8 mouse cellular contexts compared by ENCODE assay signal in genomic region chr17:34118113-34118872, GRCm38 (mm10). TPM values are rescaled to one million over a fixed set of nuclear protein-coding genes. Genes with fewer than 3 reads are reported as not detected.
DNase-seq lines count a peak whose midpoint lies in the region; ATAC-seq and TF ChIP-seq lines count a peak whose summit lies in the region.

No protein-coding gene starts in this region.

- H3K4me2 ChIP-seq in forebrain, embryonic 12.5 days, result peak overlapping the region; percentile 99
- H3K4me2 ChIP-seq in hindbrain, embryonic 14.5 days (replicated peaks), result peak overlapping the region; percentile 94
- peak overlapping the region; percentile 95 for H3K4me2 ChIP-seq in liver, embryonic 12.5 days
- peak overlapping the region; percentile 100 for H3K4me2 ChIP-seq in neural tube, embryonic 13.5 days

- no peak for ATAC-seq in forebrain, embryonic 12.5 days (ENCODE audit: low FRiP score)
- no peak for ATAC-seq in hindbrain, embryonic 14.5 days (ENCODE audit: low FRiP score)
- no peak for ATAC-seq in liver, embryonic 12.5 days
- no peak for ATAC-seq in neural tube, embryonic 13.5 days (ENCODE audit: low read depth)

- peak; percentile 60 to 67 for DNase-seq in layer of hippocampus, postnatal 10 days (ENCODE audit: low spot score in 2 of 2)
- DNase-seq in layer of hippocampus, adult 11-12 months (ENCODE audit: low spot score), result no peak
- peak; percentile 55 for DNase-seq in hindbrain, embryonic 14.5 days (ENCODE audit: low spot score)
- peak; percentile 45 for DNase-seq in yolk sac, embryonic 10.5 days (ENCODE audit: low spot score)

- TF ChIP-seq POLR2A in bone marrow, adult 2 months (IDR thresholded peaks at IDR 0.05; ENCODE audit: borderline replicate concordance, control insufficient read depth, low read depth, low read length), result no peak

- H3K4me3 ChIP-seq in bone marrow, adult 2 months (replicated peaks; ENCODE audit: control insufficient read depth, low read depth, low read length), result peak overlapping the region; percentile 93
- H3K4me3 ChIP-seq in forebrain, embryonic 12.5 days (replicated peaks), result peak overlapping the region; percentile 99
- H3K4me3 ChIP-seq in hindbrain, embryonic 14.5 days (replicated peaks; ENCODE audit: low read length), result peak overlapping the region; percentile 88
- peak overlapping the region; percentile 100 for H3K4me3 ChIP-seq in liver, embryonic 12.5 days
- peak overlapping the region; percentile 82 for H3K4me3 ChIP-seq in neural tube, embryonic 13.5 days

- no peaks in the 10 kb centered on the region for H3K27me3 ChIP-seq in forebrain, embryonic 12.5 days
- no peaks in the 10 kb centered on the region for H3K27me3 ChIP-seq in hindbrain, embryonic 14.5 days (ENCODE audit: control insufficient read depth, insufficient read depth, low read length)
- H3K27me3 ChIP-seq in liver, embryonic 12.5 days (replicated peaks), result no peaks in the 10 kb centered on the region
- no peaks in the 10 kb centered on the region for H3K27me3 ChIP-seq in neural tube, embryonic 13.5 days

- peak overlapping the region; percentile 98 for H3K9ac ChIP-seq in forebrain, embryonic 12.5 days
- H3K9ac ChIP-seq in hindbrain, embryonic 14.5 days, result peak overlapping the region; percentile 88
- peak overlapping the region; percentile 99 for H3K9ac ChIP-seq in liver, embryonic 12.5 days
- peak overlapping the region; percentile 90 for H3K9ac ChIP-seq in neural tube, embryonic 13.5 days

- WGBS in bone marrow, adult 2 months, result under 1% methylated on average over 67 of the region's 67 CpGs
- 2% methylated on average over 67 of the region's 67 CpGs for WGBS in forebrain, embryonic 12.5 days
- WGBS in hindbrain, embryonic 14.5 days, result under 1% methylated on average over 67 of the region's 67 CpGs
- under 1% methylated on average over 67 of the region's 67 CpGs for WGBS in liver, embryonic 12.5 days (ENCODE audit: insufficient replicate concordance)
- 1% methylated on average over 46 of the region's 67 CpGs for WGBS in neural tube, embryonic 13.5 days

- TF ChIP-seq CTCF in bone marrow, adult 2 months (IDR thresholded peaks at IDR 0.05; ENCODE audit: control insufficient read depth, insufficient read depth, low read length), result no peak

- H3K36me3 ChIP-seq in forebrain, embryonic 12.5 days (replicated peaks), result peaks cover 52% of the 10 kb centered on the region
- peaks cover 56% of the 10 kb centered on the region for H3K36me3 ChIP-seq in hindbrain, embryonic 14.5 days (replicated peaks; ENCODE audit: control insufficient read depth, insufficient read depth)
- H3K36me3 ChIP-seq in liver, embryonic 12.5 days, result peaks cover 58% of the 10 kb centered on the region
- H3K36me3 ChIP-seq in neural tube, embryonic 13.5 days, result peaks cover 53% of the 10 kb centered on the region

- no peaks in the 10 kb centered on the region for H3K9me3 ChIP-seq in forebrain, embryonic 12.5 days
- no peaks in the 10 kb centered on the region for H3K9me3 ChIP-seq in hindbrain, embryonic 14.5 days (ENCODE audit: control insufficient read depth, low read length)
- H3K9me3 ChIP-seq in liver, embryonic 12.5 days (replicated peaks), result no peaks in the 10 kb centered on the region
- H3K9me3 ChIP-seq in neural tube, embryonic 13.5 days, result no peaks in the 10 kb centered on the region

- H3K27ac ChIP-seq in bone marrow, adult 2 months (ENCODE audit: control insufficient read depth, insufficient read depth, low read depth, low read length, poor library complexity), result peak overlapping the region; percentile 99
- peak overlapping the region; percentile 100 for H3K27ac ChIP-seq in forebrain, embryonic 12.5 days
- H3K27ac ChIP-seq in hindbrain, embryonic 14.5 days, result peak overlapping the region; percentile 86
- peak overlapping the region; percentile 99 for H3K27ac ChIP-seq in liver, embryonic 12.5 days
- H3K27ac ChIP-seq in neural tube, embryonic 13.5 days (replicated peaks), result peak overlapping the region; percentile 100

- no peaks in the 10 kb centered on the region; the same call in 1 of the 2 replicates for H3K4me1 ChIP-seq in bone marrow, adult 2 months (ENCODE audit: control insufficient read depth, insufficient read depth, low read length)
- H3K4me1 ChIP-seq in forebrain, embryonic 12.5 days, result peaks cover 29% of the 10 kb centered on the region
- H3K4me1 ChIP-seq in hindbrain, embryonic 14.5 days (replicated peaks; ENCODE audit: control insufficient read depth, insufficient read depth, low read length), result peaks cover 14% of the 10 kb centered on the region
- H3K4me1 ChIP-seq in liver, embryonic 12.5 days, result peaks cover 58% of the 10 kb centered on the region
- H3K4me1 ChIP-seq in neural tube, embryonic 13.5 days (replicated peaks), result peaks cover 40% of the 10 kb centered on the region

RNA-seq across cellular contexts. Expression of gene H2-DMa, which starts 1.0 kb away (rescaled TPM):
- 10 to 100 TPM; 34.4 to 38.6 TPM for total RNA-seq in layer of hippocampus, postnatal 10 days (2021)
- polyA plus RNA-seq in bone marrow, adult 2 months (2011; ENCODE audit: insufficient read depth, insufficient read length, low replicate concordance, missing spikeins), result 14.2 and 38.5 TPM in 2 replicates
- 9.1 and 9.6 TPM in 2 replicates for polyA plus RNA-seq in forebrain, embryonic 12.5 days (2016; fragmentation: Nextera tagmentation; extraction: Ambion mirVana)
- 19.2 and 20.2 TPM in 2 replicates for polyA plus RNA-seq in hindbrain, embryonic 14.5 days (2014; fragmentation: Nextera tagmentation; extraction: Ambion mirVana)
- polyA plus RNA-seq in liver, embryonic 12.5 days (2016; fragmentation: Nextera tagmentation; extraction: Ambion mirVana), result 3.1 and 4.3 TPM in 2 replicates
- polyA plus RNA-seq in neural tube, embryonic 13.5 days (2015; fragmentation: Nextera tagmentation; extraction: Ambion mirVana), result 16.0 and 17.7 TPM in 2 replicates

RNA-seq across cellular contexts. Expression of gene Brd2, which starts 4.1 kb away (rescaled TPM):
- total RNA-seq in layer of hippocampus, postnatal 10 days (2021), result 100 to 1,000 TPM; 252 to 263 TPM
- polyA plus RNA-seq in bone marrow, adult 2 months (2011; ENCODE audit: insufficient read depth, insufficient read length, low replicate concordance, missing spikeins), result 118 and 172 TPM in 2 replicates
- polyA plus RNA-seq in forebrain, embryonic 12.5 days (2016; fragmentation: Nextera tagmentation; extraction: Ambion mirVana), result 138 and 146 TPM in 2 replicates
- polyA plus RNA-seq in hindbrain, embryonic 14.5 days (2014; fragmentation: Nextera tagmentation; extraction: Ambion mirVana), result 133 and 136 TPM in 2 replicates
- polyA plus RNA-seq in liver, embryonic 12.5 days (2016; fragmentation: Nextera tagmentation; extraction: Ambion mirVana), result 59.9 and 66.1 TPM in 2 replicates
- polyA plus RNA-seq in neural tube, embryonic 13.5 days (2015; fragmentation: Nextera tagmentation; extraction: Ambion mirVana), result 137 and 167 TPM in 2 replicates

RNA-seq across cellular contexts. Expression of gene H2-DMb2, which starts 24.8 kb away (rescaled TPM):
- not detected for total RNA-seq in layer of hippocampus, postnatal 10 days (2021)
- 24.3 and 38.9 TPM in 2 replicates for polyA plus RNA-seq in bone marrow, adult 2 months (2011; ENCODE audit: insufficient read depth, insufficient read length, low replicate concordance, missing spikeins)
- not detected in 2 replicates for polyA plus RNA-seq in forebrain, embryonic 12.5 days (2016; fragmentation: Nextera tagmentation; extraction: Ambion mirVana)
- polyA plus RNA-seq in hindbrain, embryonic 14.5 days (2014; fragmentation: Nextera tagmentation; extraction: Ambion mirVana), result 0.16 TPM in 1 of 2 replicates, not detected in the other
- polyA plus RNA-seq in liver, embryonic 12.5 days (2016; fragmentation: Nextera tagmentation; extraction: Ambion mirVana), result 0.30 and 0.35 TPM in 2 replicates
- polyA plus RNA-seq in neural tube, embryonic 13.5 days (2015; fragmentation: Nextera tagmentation; extraction: Ambion mirVana), result not detected in 2 replicates

RNA-seq across cellular contexts. Expression of gene H2-Oa, which starts 26.2 kb away (rescaled TPM):
- under 1 TPM in 1 of 2 experiments, not detected in 1; 0.34 TPM for total RNA-seq in layer of hippocampus, postnatal 10 days (2021)
- 3.9 and 6.3 TPM in 2 replicates for polyA plus RNA-seq in bone marrow, adult 2 months (2011; ENCODE audit: insufficient read depth, insufficient read length, low replicate concordance, missing spikeins)
- polyA plus RNA-seq in forebrain, embryonic 12.5 days (2016; fragmentation: Nextera tagmentation; extraction: Ambion mirVana), result 0.27 and 0.41 TPM in 2 replicates
- 0.29 TPM in 1 of 2 replicates, not detected in the other for polyA plus RNA-seq in hindbrain, embryonic 14.5 days (2014; fragmentation: Nextera tagmentation; extraction: Ambion mirVana)
- polyA plus RNA-seq in liver, embryonic 12.5 days (2016; fragmentation: Nextera tagmentation; extraction: Ambion mirVana), result 0.37 and 0.56 TPM in 2 replicates
- polyA plus RNA-seq in neural tube, embryonic 13.5 days (2015; fragmentation: Nextera tagmentation; extraction: Ambion mirVana), result 0.24 and 0.41 TPM in 2 replicates

RNA-seq across cellular contexts. Expression of gene H2-DMb1, which starts 34.6 kb away (rescaled TPM):
- total RNA-seq in layer of hippocampus, postnatal 10 days (2021), result under 1 TPM; 0.69 to 0.91 TPM
- polyA plus RNA-seq in bone marrow, adult 2 months (2011; ENCODE audit: insufficient read depth, insufficient read length, low replicate concordance, missing spikeins), result 42.1 and 59.8 TPM in 2 replicates
- 0.38 and 0.69 TPM in 2 replicates for polyA plus RNA-seq in forebrain, embryonic 12.5 days (2016; fragmentation: Nextera tagmentation; extraction: Ambion mirVana)
- polyA plus RNA-seq in hindbrain, embryonic 14.5 days (2014; fragmentation: Nextera tagmentation; extraction: Ambion mirVana), result 0.72 and 0.76 TPM in 2 replicates
- polyA plus RNA-seq in liver, embryonic 12.5 days (2016; fragmentation: Nextera tagmentation; extraction: Ambion mirVana), result 0.21 and 0.45 TPM in 2 replicates
- not detected in 2 replicates for polyA plus RNA-seq in neural tube, embryonic 13.5 days (2015; fragmentation: Nextera tagmentation; extraction: Ambion mirVana)

Comparison
In these comparisons a context has a peak if more than half of its experiments do, and no peak if none do; other contexts are left out.
1. RNA of gene H2-DMb2, which starts 24.8 kb away (polyA plus RNA-seq): 24.3 to 38.9 TPM in bone marrow, adult 2 months; 0.30 to 0.35 TPM in liver, embryonic 12.5 days, not detected in neural tube, embryonic 13.5 days, 0.16 TPM in hindbrain, embryonic 14.5 days and not detected in forebrain, embryonic 12.5 days; every median in the first group is over 10 times any median in the second.
2. Peak in every context shown above with its lines, with median percentiles within 50 percentile points of each other: H3K27ac ChIP-seq, H3K4me3 ChIP-seq, H3K4me2 ChIP-seq and H3K9ac ChIP-seq.